Mouse (Mus musculus) cerebellum, adult 2 months (tissue): ENCODE measurements around the gene Cpn2. TPM values are rescaled to one million over a fixed set of nuclear protein-coding genes. Genes with fewer than 3 reads are reported as not detected.

Experiments used
- DNase-seq, 2 experiments: peaks; one replicate each; pipeline ENCODE4 v3.0.0; 2021
- H3K27ac ChIP-seq: fragments of 200-500 bp; 2 replicates; pipeline ENCODE4 v1.5.1; 2012; ENCODE audit warnings: low read length, control low read depth, inconsistent platforms; ENCODE audit not compliant: insufficient read depth
- H3K27me3 ChIP-seq: fragments of 200-500 bp; 2 replicates; pipeline ENCODE4 v1.6.1; 2012; ENCODE audit warnings: inconsistent platforms, mild to moderate bottlenecking, low read length, moderate library complexity; ENCODE audit not compliant: control insufficient read depth, insufficient read depth
- H3K4me1 ChIP-seq: fragments of 200-500 bp; 2 replicates; pipeline ENCODE4 v1.6.1; 2011; ENCODE audit warnings: low read length; ENCODE audit not compliant: control insufficient read depth, insufficient read depth
- H3K4me3 ChIP-seq: fragments of 200-500 bp; replicated peaks from 2 replicates; pipeline ENCODE3; 2011; ENCODE audit warnings: mild to moderate bottlenecking, low read depth, low read length, control low read depth; ENCODE audit not compliant: insufficient read depth
- CTCF ChIP-seq: fragments of 200-500 bp; IDR thresholded peaks from 2 replicates; pipeline ENCODE4 v1.5.1; 2011; ENCODE audit warnings: low read depth, mild to moderate bottlenecking, control low read depth, low read length, moderate library complexity, borderline replicate concordance; ENCODE audit not compliant: insufficient read depth
- POLR2A ChIP-seq: fragments of 200-500 bp; IDR thresholded peaks from 2 replicates; pipeline ENCODE4 v1.6.1; 2011; ENCODE audit warnings: low read length, control low read depth, borderline replicate concordance; ENCODE audit not compliant: insufficient read depth
- WGBS: fragments of 180-500 bp; shearing (Covaris S2); methylation state at CpG from one replicate; pipeline ENCODE4 v1.1.7; 2018; 5-methylcytosine and 5-hydroxymethylcytosine counted together
- polyA plus RNA-seq: library from polyadenylated mRNA; depleted of rRNA; stranded (reverse); fragments of >200 nt; gene quantifications from 2 replicates; pipeline ENCODE4 v1.2.3, GENCODE M21; 2012

Cpn2 gene
- polyA plus RNA-seq, 1 experiment = not detected

DNA sequence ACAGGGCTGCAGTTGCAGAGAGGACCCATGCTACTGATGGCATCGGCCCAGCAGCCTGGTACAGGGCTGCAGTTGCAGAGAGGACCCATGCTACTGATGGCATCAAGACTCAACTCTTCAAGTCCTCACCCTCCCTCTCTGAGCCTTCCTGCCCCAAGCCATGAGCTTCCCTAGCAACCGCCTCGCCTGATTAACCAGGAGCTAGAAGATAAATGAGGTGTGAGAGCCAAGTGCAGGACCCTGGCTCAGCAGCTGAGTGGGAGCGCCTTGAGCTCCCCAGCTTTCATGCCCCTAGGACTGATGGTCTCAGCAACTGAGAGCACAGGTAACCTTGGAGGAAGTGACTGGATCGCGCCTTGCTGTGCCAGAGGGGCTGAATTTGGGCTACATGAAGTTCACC, 23.1 kb upstream of the Cpn2 start:
- no peak for DNase-seq
- TF ChIP-seq CTCF (no peak), POLR2A (no peak)
- WGBS = 55% methylated on average over 6 of the region's 6 CpGs
- Histone ChIP-seq H3K27me3 (no peaks in the 10 kb centered on the region), H3K4me1 (no peaks in the 10 kb centered on the region), H3K4me3 (no peak overlapping the region), H3K27ac (no peak overlapping the region)

DNA sequence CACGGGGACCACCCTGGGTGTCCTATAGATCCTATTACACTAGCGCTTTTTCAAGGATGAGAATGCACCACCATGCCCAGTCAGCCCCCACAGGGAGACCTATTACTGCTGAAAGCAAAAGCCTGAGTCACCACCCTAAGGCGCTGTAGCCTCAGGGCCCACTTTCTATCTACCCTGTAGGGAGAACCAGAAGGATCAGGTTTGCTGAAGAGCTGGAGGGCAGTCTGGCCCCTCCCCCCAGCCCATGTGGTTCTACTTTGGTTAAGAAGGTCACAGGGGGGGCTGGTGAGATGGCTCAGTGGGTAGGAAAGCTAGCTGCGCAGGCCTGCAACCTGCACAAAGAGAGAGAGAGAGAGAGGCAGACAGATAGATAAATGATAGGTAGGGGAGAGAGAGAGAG, 18.4 kb upstream of the Cpn2 start:
- Histone ChIP-seq H3K4me3 (no peak overlapping the region), H3K27ac (no peak overlapping the region), H3K27me3 (no peaks in the 10 kb centered on the region), H3K4me1 (no peaks in the 10 kb centered on the region)
- TF ChIP-seq CTCF (no peak), POLR2A (no peak)
- 89% methylated on average over 4 of the region's 4 CpGs for WGBS
- DNase-seq = no peak

DNA sequence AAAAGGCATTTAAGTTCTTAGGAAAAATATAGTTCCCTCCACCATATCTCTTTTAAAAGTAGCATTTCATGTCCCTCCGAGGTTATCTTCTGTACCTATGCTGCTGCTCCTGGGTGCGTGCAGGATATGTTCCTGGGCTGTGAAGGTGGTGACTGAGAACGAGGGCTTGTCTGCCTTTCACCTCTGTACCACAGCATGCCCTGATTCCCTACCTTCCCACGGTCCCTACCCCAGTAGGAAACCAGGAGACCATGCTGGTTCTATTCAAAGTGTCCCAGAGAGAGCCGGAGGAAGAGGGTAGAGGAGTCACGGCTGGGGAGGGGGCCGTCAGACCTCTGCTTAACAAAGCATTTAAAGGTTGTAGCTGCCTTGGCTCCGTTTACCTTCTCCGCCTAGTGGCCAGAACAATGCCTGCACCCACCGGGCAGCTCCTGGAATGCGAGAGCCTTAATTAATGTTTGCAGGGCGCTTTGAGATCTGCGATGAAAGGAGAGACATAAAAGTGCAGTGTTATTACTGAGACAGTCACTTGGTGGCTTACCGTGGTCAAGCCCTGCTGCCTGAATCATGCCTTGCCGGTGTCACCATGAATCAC, 16.5 kb upstream of the Cpn2 start:
- TF ChIP-seq POLR2A (no peak), CTCF (peak; percentile 67)
- 3% methylated on average over 15 of the region's 15 CpGs for WGBS
- Histone ChIP-seq H3K4me3 (no peak overlapping the region), H3K27ac (no peak overlapping the region), H3K27me3 (no peaks in the 10 kb centered on the region), H3K4me1 (no peaks in the 10 kb centered on the region)
- DNase-seq = peak; percentile 12 to 39

DNA sequence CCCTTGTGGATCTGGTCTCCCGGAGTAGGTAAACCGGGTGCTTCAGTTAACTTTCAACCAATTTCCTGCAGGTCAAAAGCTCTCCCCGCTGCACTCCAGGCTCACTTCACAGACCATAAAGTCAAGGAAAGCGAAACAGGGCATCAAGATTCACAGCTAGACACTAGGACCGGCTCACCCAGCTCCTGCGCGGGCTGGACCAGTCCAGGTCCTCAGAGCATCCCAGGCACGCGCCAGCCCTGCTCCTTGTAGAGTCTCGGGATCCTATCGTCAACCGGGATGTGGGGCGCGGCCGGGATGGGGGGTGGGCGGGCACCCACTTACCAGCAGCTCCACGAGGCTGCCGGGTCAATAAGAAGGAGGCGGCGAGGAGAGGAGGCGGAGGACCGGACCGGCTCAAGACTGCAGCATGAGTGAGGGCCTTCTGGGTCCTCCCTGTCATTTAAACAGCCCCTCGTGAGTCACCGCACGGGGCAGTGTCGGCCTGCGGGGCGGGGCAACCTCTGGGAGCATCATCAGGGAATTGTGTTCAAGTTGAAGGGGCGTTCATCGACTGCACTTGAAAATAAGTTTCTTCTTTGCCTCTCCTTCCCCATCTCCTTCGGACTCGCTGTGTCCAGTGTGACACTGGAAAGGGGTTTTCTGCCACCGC, 15.7 kb upstream of the Cpn2 start, which contains the start of gene Lrrc15:
TSS of gene Lrrc15 (minus strand) at position 413 of the 652 bp plus-strand sequence.
- DNase-seq = no peak
- Histone ChIP-seq H3K27me3 (no peaks in the 10 kb centered on the region), H3K27ac (no peak within 1 kb of the TSS), H3K4me1 (peaks cover 3% of the 10 kb centered on the region; the same call in 1 of the 2 replicates), H3K4me3 (peak within 1 kb of the TSS; percentile 16)
- WGBS = 12% methylated on average over 34 of the region's 34 CpGs
- TF ChIP-seq CTCF (no peak), POLR2A (no peak)

DNA sequence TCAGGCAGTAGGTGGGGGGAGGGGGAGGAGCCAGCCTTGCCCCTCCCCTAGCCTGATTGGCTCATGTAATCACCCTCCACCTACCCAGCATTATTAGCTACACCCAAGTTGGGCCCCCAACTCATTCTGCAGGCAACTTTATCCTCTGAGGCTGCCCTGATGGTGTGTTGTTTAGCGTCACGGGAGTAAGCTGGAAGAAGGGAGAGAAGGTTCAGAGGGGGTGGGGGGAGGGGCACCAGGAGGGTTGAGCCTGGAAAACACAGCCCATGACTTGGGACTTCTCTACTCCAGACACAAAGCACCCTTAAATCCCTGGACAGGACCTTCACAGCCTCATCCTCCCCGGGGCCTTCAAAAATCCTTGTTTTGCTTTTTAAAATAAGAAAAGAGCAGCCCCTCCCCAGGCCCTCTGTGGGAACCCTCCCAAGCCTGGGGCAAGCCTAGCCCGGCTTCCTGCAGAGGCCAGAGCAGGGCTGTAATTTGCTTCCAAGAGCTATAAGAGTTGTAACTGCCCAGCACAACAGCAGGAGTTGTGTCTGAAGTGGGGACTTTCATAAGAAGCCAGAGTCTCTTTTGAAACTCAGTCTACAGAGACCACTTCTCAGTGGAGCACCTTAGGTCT, 13.5 kb upstream of the Cpn2 start:
- Histone ChIP-seq H3K27me3 (no peaks in the 10 kb centered on the region), H3K4me3 (no peak overlapping the region), H3K4me1 (peaks cover 3% of the 10 kb centered on the region; the same call in 1 of the 2 replicates), H3K27ac (no peak overlapping the region)
- DNase-seq = no peak
- WGBS = 36% methylated on average over 4 of the region's 4 CpGs
- TF ChIP-seq POLR2A (no peak), CTCF (no peak)

DNA sequence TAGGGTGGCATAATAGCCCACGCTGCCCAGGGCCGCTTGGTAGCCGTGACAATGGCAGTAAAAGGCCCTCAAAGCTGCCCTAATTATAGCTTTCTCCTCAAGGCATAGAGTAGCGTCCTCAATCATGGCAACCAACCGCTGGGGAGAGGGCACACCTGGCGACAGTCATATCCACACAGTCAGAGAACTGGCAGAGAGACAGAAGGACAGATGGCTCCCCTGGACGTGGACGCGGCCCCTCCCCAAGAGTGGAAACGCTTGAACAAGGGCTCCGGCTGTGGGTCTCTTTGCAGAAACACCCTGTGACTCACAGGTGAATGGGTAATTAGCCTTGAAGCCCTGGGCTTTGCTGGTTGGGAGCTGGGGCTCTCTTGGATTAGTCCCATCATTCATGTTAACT, 11.1 kb upstream of the Cpn2 start:
- no peak for DNase-seq
- 31% methylated on average over 11 of the region's 11 CpGs for WGBS
- H3K27ac ChIP-seq = no peak overlapping the region
- H3K27me3 ChIP-seq = no peaks in the 10 kb centered on the region
- no peak overlapping the region for H3K4me3 ChIP-seq
- TF ChIP-seq CTCF = no peak
- no peak for TF ChIP-seq POLR2A
- peaks cover 3% of the 10 kb centered on the region; the same call in 1 of the 2 replicates for H3K4me1 ChIP-seq

DNA sequence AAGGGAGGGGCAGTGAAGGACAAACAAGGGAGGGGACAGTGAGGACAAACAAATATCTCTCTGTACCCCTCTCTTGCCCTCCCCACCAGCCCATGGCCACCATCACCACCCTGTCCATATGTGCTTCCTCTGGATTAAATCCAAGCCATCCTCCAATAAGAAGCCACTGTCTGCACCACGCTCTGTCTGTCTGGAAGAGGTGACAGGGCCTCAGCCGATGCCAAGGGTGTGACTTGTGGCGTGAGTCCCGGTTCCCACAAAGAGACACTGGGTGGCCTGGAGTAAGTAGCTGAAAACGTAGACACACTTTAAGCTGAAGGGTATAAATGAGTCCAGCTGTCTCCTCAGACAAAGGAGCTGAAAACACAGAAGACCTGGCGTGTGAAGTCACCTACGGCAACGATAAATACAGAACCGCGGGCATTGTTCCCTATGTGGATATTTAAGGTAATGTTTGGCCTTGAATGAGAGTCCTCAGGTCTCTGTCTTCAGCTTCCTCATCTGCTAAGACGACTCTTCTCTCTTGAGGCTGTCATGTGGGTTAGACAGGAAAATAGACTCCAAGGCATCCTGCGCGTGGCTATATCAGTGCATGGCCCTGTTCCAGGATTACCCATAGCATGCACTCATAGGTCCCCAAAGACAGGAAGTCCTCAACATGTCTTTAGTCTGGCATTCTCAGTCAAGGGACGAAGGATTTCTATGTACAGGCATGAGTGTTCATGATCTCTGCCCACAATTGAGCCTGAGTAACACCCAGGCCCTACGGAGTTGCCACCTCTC, 8.4 kb upstream of the Cpn2 start:
- Histone ChIP-seq H3K4me3 (no peak overlapping the region), H3K27ac (no peak overlapping the region), H3K27me3 (no peaks in the 10 kb centered on the region), H3K4me1 (peaks cover 3% of the 10 kb centered on the region; the same call in 1 of the 2 replicates)
- 56% methylated on average over 15 of the region's 15 CpGs for WGBS
- DNase-seq = no peak
- TF ChIP-seq POLR2A (no peak), CTCF (no peak)
